Mouse (Mus musculus) thymus, postnatal 4 days (tissue): ENCODE results near the gene Jade2.

Experiments
- DNase-seq: peaks from one replicate; pipeline ENCODE4 v3.0.0; 2021

Gene Jade2

GRCm38 (mm10) chr11:51857081-51857671 lies at the start of gene Jade2:
Gene Jade2, minus strand, starts transcription at chr11:51857653.
- peak; percentile 73 for DNase-seq

- no peak for DNase-seq
Measured at GRCm38 (mm10) chr11:51904224-51904623, 46.8 kb upstream of the Jade2 start.

DNA sequence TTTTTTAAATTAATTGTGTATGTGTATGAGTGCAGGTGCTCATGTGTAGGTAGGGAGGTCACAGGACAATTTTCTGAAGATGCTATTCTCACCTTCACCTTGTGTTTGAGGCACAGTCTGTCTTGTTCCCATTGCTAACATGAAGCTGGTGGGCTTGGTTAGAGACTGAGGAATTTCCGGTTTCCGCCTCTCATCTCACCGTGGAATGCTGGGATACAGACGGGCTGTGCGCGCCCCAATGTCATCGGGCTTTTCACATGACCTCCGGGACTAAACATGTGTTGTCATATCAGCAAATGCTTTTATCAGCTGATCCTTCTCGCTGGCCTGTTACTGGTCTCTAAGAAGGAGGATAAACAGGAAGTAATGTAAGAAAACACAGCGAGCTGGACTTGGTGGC lies 42.2 kb upstream of the Jade2 start:
- no peak for DNase-seq

DNA sequence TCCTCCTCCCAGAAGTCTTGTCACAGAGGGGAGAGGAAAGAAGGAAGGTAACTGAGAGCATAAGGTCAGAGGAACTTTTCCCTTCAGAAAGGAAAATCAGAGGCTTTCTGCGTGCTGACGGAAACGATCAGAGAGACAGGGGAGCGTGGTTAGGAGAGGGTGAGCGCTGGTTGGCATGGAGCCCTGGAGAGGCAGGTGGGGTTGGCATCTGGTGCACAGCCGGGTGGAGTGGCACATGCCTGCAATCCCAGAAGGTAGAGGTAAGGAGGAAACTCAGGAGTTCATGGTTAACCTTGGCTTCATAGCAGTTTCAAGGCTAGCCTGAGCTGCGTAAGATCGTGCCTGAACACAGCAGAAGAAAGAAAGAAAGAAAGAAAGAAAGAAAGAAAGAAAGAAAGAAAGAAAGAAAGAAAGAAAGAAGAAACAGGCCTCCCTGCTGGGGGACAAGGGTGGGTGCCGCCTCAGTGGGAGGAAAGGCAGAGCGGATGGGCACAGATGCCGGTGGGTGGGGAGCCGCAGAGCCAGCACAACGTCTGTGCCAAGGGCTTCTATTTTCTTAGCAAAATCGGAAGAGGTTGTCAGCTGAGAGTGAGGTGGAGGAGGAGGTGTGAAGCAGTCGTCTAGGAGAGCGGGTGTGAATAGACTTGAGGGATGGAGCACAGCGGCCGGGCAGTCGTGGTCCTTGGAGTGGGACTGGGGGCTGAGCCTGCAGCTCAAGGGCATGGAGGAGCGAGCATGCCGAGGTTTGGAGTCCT lies 41.0 kb upstream of the Jade2 start:
- DNase-seq = peak; percentile 60

- no peak for DNase-seq
Measured at GRCm38 (mm10) chr11:51897311-51897710, 39.9 kb upstream of the Jade2 start.

DNA sequence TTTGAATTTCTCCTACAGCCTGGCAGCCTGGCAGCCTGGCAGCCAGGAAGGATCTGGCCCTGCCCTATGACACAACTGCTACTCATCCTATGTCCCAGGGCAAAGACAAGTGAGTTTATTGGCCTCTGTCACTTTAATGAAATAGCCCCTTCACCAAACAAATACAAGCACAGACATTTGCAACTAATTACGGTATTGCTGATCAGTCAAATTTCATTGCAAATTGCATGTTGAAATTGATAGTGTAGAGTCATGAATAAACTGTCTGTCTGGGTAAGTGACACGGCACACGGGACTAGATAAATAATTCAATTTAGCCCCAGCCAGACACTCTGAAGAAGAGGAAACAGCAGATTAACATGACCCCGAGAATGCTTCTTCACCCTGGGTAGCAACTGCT lies 38.6 kb upstream of the Jade2 start:
- DNase-seq = no peak

GRCm38 (mm10) chr11:51885681-51886080 lies 28.2 kb upstream of the Jade2 start:
- no peak for DNase-seq

GRCm38 (mm10) chr11:51884092-51884491 lies 26.6 kb upstream of the Jade2 start:
- peak; percentile 44 for DNase-seq

DNA sequence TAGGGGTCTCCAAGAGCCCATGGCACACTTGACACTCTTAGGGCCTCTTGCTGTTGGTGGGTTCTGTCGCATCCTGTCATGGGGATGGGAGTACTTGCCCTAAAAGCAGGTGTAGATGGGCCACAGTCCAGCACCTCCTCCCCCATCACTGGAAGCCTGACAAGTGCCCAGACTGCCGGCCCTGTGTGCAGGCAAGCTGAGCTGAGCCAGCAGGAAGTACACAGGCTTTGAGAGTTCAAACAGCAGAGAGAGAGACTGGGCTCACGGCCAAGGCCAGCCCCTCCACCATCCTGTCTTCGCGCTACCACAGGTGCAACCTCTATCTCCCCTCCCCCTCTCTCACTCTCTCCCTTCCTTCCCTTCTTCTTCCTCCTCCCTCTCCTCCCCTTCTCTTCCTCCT lies 26.2 kb upstream of the Jade2 start:
- DNase-seq = peak; percentile 78

- no peak for DNase-seq
Measured at GRCm38 (mm10) chr11:51881776-51882175, 24.3 kb upstream of the Jade2 start.

GRCm38 (mm10) chr11:51881041-51881730 lies 23.7 kb upstream of the Jade2 start:
- DNase-seq = no peak

DNA sequence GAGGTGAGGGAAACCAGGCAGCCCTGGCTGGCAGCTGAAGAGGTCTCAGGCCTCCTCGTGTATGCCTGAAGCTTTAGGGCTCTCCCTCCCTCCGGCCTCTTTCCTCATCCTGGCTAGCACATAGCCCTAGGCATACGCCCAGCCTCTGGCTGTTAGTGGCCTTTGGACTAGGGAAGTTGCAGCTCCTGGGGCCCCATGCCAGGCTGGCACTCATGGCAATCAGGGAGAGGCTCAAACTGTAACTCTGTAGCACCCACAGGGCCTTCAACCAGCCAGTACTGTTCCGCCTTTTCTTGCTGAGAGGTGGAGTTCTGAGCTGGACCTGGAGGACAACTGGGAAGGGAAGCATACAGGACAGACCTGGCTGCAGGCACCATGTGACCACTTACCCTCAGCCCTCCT lies 19.5 kb upstream of the Jade2 start:
- DNase-seq = no peak

DNA sequence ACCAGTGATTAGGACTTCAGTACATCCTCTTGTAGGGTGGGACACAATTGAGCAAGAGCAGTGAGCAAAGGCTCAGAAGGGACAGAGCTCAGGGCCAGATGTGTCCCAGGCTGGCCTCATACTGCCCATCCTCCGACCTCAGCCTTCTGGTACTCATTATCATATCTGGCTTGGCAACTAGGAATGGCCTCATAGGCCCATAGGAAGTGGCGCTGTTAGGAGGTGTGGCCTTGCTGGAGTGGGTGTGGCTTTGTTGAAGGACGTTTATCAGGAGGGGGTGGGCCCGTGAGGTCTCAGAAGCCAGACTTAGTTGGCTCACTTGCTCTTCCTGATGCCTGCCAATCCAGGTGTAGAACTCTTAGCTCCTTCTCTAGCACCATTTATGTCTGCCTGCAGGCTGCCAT lies 18.3 kb upstream of the Jade2 start:
- no peak for DNase-seq

GRCm38 (mm10) chr11:51875086-51875485 lies 17.6 kb upstream of the Jade2 start:
- DNase-seq = no peak

DNA sequence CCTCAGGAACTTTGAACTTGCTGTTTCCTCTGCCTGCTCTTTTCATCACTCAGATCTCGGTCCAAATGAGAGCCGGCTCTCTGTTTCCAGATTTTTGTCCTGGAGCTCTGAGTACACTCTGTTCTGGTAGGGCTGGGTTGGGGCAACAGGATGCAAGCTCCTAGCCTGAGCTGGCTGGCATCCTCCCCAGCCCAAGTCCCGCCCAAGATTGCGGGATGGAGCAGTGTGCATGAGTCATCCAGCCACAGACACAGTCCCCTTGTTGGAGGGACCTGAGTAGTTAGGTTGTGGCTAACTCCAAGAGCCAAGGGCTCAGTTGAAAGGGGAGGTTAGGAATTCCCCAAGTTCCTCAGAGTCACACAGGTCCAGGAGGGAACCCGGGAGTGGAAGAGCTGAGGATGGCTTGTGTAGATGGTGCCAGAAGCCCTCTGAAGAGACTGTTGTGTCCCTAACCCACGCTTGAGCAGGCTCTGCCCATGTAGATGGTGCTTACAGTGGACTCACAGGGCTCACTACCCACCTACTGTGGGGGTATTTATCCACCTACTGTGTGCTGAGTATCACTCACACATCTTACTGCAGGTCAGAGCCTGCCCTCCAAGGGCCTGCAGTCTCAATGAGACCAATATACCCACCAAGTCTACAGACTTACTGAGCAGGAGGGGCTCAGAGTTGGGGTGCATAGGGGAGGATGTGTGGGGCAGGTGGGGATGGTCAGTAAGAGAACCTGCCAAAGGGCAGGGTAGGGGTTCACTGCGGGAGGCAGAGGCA lies 17.0 kb upstream of the Jade2 start:
- DNase-seq = no peak

DNA sequence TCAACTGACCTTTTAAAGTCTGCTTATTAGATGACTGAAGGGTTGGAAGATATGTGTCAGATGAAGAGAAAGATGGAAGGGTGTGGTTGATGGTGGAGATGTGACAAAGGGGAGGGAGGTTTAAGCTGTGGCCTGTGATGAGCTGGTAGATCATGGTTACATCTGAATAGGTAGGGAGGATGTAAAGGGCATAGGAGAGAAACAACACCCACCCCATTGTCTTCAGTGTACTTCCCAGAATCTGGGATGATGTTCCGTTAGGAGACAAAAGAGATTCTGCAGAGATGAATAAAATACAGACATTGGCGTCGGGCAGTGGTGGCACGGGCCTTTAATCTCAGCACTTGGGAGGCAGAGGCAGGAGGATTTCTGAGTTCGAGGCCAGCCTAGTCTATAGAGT lies 15.7 kb upstream of the Jade2 start:
- no peak for DNase-seq

DNA sequence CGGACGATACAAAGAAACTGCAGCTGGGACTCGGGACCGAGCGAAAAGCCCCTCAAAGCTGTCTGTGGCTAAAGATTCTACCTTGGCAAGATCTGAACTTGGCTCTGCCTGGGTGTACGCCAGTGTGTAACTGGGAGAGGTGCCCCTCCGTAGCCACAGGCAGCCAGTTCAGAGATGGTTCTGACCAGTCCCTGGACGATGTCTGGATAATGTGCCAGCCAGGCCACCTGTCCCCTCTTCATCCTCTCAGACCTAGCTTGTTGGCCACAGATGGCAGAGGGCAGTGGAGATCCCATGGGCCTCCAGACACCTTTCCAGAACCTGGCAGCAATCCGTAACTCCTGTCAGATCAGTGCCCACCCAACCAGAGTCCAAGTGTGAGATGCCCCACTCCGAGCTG lies 9.8 kb upstream of the Jade2 start:
- DNase-seq = no peak

- DNase-seq = no peak
Measured at GRCm38 (mm10) chr11:51866020-51866419, 8.6 kb upstream of the Jade2 start.

DNA sequence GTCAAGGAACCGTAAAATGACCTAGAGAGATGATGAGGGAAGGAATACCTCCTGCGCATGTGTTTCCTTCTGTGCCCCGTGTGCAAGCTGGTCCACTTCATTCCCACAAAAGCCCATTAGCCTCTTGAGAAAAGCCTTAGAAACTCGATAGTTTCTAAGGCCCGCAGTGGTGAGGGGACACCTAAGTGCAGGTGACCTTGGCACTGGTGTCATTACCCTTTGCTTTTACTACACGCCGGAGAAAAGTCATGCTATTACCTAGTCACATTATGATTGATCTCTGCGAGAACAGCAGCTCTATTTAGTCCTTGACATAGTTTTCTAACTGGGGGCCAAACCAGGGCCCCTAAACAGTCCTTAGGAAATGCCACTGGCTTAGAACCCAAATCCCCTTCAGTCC lies 3.2 kb upstream of the Jade2 start:
- DNase-seq = no peak

DNA sequence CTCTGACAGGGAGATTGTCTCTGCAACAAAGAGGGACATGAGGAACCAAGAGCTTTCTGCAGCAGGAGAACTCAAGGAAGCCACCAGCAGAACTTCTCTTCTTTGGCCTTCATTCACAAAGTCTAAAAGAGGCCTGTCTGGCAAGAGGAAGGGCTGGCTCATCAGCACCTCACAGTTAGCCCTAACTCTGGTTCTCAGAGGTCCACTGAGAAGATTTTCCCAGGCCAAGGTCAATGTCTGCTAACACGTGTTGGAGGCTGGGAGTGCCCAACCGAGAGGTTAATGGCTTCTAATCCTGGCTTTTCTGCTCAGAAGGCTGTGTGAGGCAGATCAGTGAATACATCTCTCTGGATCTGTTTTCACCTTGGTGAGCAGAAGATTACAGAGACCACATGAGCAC lies 2.1 kb upstream of the Jade2 start:
- no peak for DNase-seq

GRCm38 (mm10) chr11:51858528-51859051 lies 1.1 kb upstream of the Jade2 start:
- peak; percentile 87 for DNase-seq

DNA sequence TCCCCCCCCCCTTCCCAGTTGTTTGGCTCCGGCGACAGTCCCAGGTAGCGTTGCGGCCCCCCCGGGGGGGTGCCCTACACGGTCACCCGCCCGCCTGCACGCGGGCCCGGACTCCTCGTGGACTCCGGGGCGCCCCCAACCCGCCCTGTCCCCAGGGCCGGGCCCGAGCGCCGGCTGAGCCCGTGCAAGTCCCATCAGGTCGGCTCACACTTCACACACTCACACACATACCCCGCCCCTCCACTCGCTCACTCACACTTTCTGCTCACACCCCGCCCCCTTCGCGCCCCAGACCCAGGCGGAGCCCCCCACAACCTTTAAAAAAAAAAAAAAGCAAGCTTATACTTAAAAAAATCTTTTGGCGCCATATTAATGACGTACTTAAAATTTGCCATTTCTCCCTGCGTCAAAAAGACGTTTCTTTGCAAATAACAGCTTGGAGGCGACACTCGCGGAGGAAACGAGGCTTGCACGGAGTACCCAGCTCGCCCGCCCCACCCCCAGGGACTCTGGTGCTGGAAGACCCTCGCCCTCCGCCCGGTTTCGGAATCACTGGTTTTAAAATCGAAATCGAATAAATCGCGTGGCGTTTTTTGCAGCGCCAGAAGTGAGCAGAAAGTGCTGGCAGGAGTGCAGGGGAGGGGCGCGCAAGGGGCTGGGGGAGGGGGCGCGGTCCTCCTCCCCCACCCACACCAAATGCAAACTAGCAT lies 520 bp upstream of the Jade2 start:
- DNase-seq = peak; percentile 89
